Mouse (Mus musculus): ENCODE results near the gene Pcca.

DNA sequence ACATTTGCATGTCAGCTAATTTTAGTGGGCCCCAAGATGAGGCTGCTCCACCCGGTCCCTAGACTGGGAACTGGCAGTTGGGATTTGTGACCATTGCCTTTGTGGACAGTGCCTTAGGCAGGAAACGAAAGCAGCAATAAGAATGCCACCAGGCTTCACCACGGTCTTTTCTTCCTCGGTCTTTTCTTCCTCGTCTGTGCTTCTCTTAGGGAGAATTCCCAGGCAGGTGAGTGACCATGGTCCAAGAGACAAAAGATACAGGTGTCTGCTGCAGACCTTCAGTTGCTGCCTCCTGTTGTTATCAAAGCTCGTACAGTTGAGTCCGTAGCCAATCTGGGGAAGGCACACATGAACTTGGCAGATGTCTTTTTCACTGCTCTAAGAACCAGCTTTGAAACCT lies 346.2 kb downstream of the Pcca start:
- TF ChIP-seq POLR2A (IDR thresholded peaks at IDR 0.05; ENCODE audit: insufficient read depth, low read length) (no peak), CTCF (IDR thresholded peaks at IDR 0.05; ENCODE audit: low read depth, low read length) (no peak), EP300 (IDR thresholded peaks at IDR 0.05; ENCODE audit: insufficient read depth, low read depth, low read length) (no peak)

Measured in ES-Bruce4 (cell line).